Mouse (Mus musculus) bone marrow macrophage, adult 2 months (primary cell): Measurements from ENCODE around the gene Lin28b.

Experiments
- CTCF ChIP-seq: IDR thresholded peaks from 2 replicates; pipeline ENCODE4 v1.5.1; 2012; ENCODE audit warnings: low read depth, mild to moderate bottlenecking, low read length, moderate library complexity
- POLR2A ChIP-seq: IDR thresholded peaks from 2 replicates; pipeline ENCODE4 v1.6.1; 2012; ENCODE audit warnings: mild to moderate bottlenecking, low read depth, low read length, borderline replicate concordance

- TF ChIP-seq POLR2A (no peak), CTCF (no peak)
These were observed 119.0 kb downstream of the Lin28b start for GRCm38 (mm10) chr10:45366987-45367705.
